Mouse (Mus musculus): ENCODE results near the gene Cyb561a3. TPM values are rescaled to one million over a fixed set of nuclear protein-coding genes. Genes with fewer than 3 reads are reported as not detected.
A peak's percentile ranks its signal among the peaks of the same experiment; 100 is the strongest.
"Not testable (repeated sequence)": the region's sequence is repeated elsewhere in the genome, so short reads cannot be mapped to it uniquely, and the experiment has no call there.

Gene Cyb561a3
- total RNA-seq (2014; rRNA removed) (21.4 and 24.9 TPM in 2 replicates), polyA plus RNA-seq (2015; fragmentation: Nextera tagmentation; extraction: Ambion mirVana) (18.9 and 22.0 TPM in 2 replicates)

DNA sequence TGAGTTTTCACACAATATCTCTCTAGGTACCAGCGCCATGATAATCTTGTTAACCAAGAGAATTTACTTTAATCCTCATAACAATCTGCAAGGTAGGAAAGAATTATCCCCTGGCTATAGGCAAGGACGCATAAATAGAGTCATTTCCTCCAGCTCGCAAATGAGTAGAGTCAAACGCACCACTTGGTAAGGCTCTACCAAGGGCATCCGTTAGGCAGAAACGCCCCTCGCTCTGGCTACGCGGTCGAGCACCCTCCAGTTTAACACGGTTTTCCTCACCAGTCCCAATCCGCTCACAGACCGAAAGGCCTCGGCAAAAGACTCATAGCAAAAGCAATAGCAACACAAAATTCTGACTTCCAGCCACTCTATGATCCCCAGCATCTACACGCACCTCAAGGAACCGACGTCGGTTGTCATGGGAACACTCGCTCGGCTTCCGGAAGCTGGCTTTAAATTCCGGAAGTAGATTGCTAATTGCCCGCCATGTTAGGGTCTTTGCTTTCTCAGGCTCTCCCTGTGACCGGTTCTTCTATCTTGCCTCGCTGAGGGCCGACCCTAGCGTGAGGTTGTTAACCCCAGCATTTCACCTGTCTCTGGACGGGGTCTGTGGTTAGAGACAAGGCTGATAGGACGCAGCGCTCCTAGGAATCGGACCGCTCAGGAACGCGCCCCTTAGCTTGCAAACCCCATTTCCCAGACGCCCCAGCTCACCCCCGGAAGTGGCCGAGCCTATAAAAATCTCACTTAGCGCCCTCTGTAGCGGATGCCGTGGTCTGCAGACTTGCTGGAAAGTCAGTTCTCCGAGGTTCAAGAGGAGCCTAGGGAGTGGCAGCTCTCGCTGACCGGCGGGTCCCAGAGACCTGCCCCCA is at the start of gene Cyb561a3, which contains the start of gene Tmem138:
Cyb561a3 (plus strand) TSS at position 483 of the 872 bp plus-strand sequence.
Tmem138 (minus strand) TSS at position 673 of the 872 bp plus-strand sequence.
- no peaks in the 10 kb centered on the region for H3K9me3 ChIP-seq (ENCODE audit: low read length)
- H3K9ac ChIP-seq: peak within 1 kb of the TSS; percentile 70
- ATAC-seq: peak; percentile 96
- H3K4me3 ChIP-seq (ENCODE audit: low read depth, low read length): peak within 1 kb of the TSS; percentile 61
- H3K27ac ChIP-seq (ENCODE audit: low read depth, low read length): peak within 1 kb of the TSS; percentile 96
- peaks cover 29% of the 10 kb centered on the region for H3K36me3 ChIP-seq (ENCODE audit: insufficient read depth)
- TF ChIP-seq CTCF (IDR thresholded peaks at IDR 0.05; ENCODE audit: low read depth): peak; percentile 78
- H3K4me1 ChIP-seq (ENCODE audit: insufficient read depth): peaks cover 21% of the 10 kb centered on the region
- H3K27me3 ChIP-seq (ENCODE audit: insufficient read depth, low read length): no peaks in the 10 kb centered on the region
- H3K4me2 ChIP-seq (ENCODE audit: low read depth): peak within 1 kb of the TSS; percentile 79
- DNase-seq: peak; percentile 97
- WGBS: under 1% methylated on average over 44 of the region's 44 CpGs

- H3K9ac ChIP-seq: no peak overlapping the region
Observed at GRCm38 (mm10) chr19:10530082-10530481, 46.9 kb upstream of the Cyb561a3 start.

DNA sequence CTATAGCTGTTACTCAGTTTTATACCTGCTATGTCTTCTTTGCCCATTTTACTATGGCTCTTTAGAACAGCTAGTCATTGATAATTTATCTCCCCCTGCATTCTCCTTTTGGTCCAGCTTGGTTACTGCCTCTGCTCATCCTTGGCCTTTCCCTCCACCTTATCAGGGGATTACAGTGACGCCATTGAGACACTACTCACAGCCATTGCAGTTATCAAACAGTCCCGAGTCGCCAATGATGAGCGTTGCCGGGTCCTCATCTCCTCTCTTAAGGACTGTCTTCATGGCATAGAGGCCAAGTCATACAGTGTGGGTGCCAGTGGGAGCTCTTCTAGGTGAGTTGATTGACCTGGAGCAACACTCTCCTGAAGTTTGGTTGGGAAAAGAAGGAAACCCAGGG is 37.5 kb upstream of the Cyb561a3 start:
- TF ChIP-seq CTCF (IDR thresholded peaks at IDR 0.05; ENCODE audit: low read depth): no peak
- ATAC-seq: no peak
- H3K36me3 ChIP-seq (ENCODE audit: insufficient read depth): peaks cover 65% of the 10 kb centered on the region

More at GRCm38 (mm10) chr19:10530082-10530481, 46.9 kb upstream of the Cyb561a3 start:
- no peak overlapping the region for H3K4me3 ChIP-seq (ENCODE audit: low read depth, low read length)
- H3K4me1 ChIP-seq (ENCODE audit: insufficient read depth): peaks cover 5% of the 10 kb centered on the region
- no peak overlapping the region for H3K27ac ChIP-seq (ENCODE audit: low read depth, low read length)
- H3K27me3 ChIP-seq (ENCODE audit: insufficient read depth, low read length): no peaks in the 10 kb centered on the region
- no peak for DNase-seq
- no peak overlapping the region for H3K4me2 ChIP-seq (ENCODE audit: low read depth)
- no peak for ATAC-seq
- WGBS: 97% methylated on average over 1 of the region's 1 CpGs
- H3K36me3 ChIP-seq (ENCODE audit: insufficient read depth): peaks cover 41% of the 10 kb centered on the region
- TF ChIP-seq CTCF (IDR thresholded peaks at IDR 0.05; ENCODE audit: low read depth): peak; percentile 38; the same call in 1 of the 2 replicates
- no peaks in the 10 kb centered on the region for H3K9me3 ChIP-seq (ENCODE audit: low read length)

GRCm38 (mm10) chr19:10555624-10556510 is 21.1 kb upstream of the Cyb561a3 start, which contains the start of gene Tmem216:
Gene Tmem216 (minus strand): TSS chr19:10556238.
- Histone ChIP-seq H3K4me3 (ENCODE audit: low read depth, low read length) (peak within 1 kb of the TSS; percentile 64), H3K9ac (peak within 1 kb of the TSS; percentile 75), H3K4me2 (ENCODE audit: low read depth) (peak within 1 kb of the TSS; percentile 73), H3K36me3 (ENCODE audit: insufficient read depth) (peaks cover 23% of the 10 kb centered on the region), H3K9me3 (ENCODE audit: low read length) (no peaks in the 10 kb centered on the region), H3K27me3 (ENCODE audit: insufficient read depth, low read length) (no peaks in the 10 kb centered on the region), H3K4me1 (ENCODE audit: insufficient read depth) (peaks cover 8% of the 10 kb centered on the region), H3K27ac (ENCODE audit: low read depth, low read length) (peak within 1 kb of the TSS; percentile 89)
- WGBS: under 1% methylated on average over 40 of the region's 43 CpGs
- peak; percentile 28 for TF ChIP-seq CTCF (IDR thresholded peaks at IDR 0.05; ENCODE audit: low read depth)
- ATAC-seq: peak; percentile 100
- DNase-seq: peak; percentile 89

More for the DNA sequence above, 37.5 kb upstream of the Cyb561a3 start:
- DNase-seq: no peak
- Histone ChIP-seq H3K4me2 (ENCODE audit: low read depth) (no peak overlapping the region), H3K4me3 (ENCODE audit: low read depth, low read length) (no peak overlapping the region), H3K27me3 (ENCODE audit: insufficient read depth, low read length) (no peaks in the 10 kb centered on the region), H3K4me1 (ENCODE audit: insufficient read depth) (no peaks in the 10 kb centered on the region), H3K9ac (no peak overlapping the region), H3K9me3 (ENCODE audit: low read length) (no peaks in the 10 kb centered on the region), H3K27ac (ENCODE audit: low read depth, low read length) (no peak overlapping the region)
- WGBS: 94% methylated on average over 5 of the region's 5 CpGs

DNA sequence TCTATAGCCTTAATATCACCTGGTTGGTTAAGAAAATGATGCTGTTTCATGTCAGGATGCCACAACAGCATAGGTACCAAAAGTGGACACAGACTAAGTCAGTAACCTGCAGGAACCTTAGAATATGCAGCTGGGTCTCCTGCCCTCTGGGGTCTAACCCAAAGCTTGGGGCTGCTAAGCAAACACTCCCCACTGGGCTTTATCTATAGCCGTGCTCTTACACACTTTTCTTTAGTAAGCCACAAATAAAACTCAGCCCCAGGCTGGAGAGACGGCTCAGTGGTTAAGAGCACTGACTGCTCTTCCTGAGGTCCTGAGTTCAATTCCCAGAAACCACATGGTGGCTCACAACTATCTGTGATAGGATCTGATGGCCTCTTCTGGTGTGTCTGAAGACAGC is 20.0 kb upstream of the Cyb561a3 start:
- H3K27me3 ChIP-seq (ENCODE audit: insufficient read depth, low read length): no peaks in the 10 kb centered on the region
- DNase-seq (no peak), ATAC-seq (no peak)
- H3K9me3 ChIP-seq (ENCODE audit: low read length): no peaks in the 10 kb centered on the region
- no peak overlapping the region for H3K4me2 ChIP-seq (ENCODE audit: low read depth)
- H3K36me3 ChIP-seq (ENCODE audit: insufficient read depth): peaks cover 12% of the 10 kb centered on the region
- no peak overlapping the region for H3K9ac ChIP-seq
- peaks cover 8% of the 10 kb centered on the region for H3K4me1 ChIP-seq (ENCODE audit: insufficient read depth)
- no peak for TF ChIP-seq CTCF (IDR thresholded peaks at IDR 0.05; ENCODE audit: low read depth)
- H3K27ac ChIP-seq (ENCODE audit: low read depth, low read length): no peak overlapping the region
- no peak overlapping the region for H3K4me3 ChIP-seq (ENCODE audit: low read depth, low read length)
- 65% methylated on average over 2 of the region's 2 CpGs for WGBS

DNA sequence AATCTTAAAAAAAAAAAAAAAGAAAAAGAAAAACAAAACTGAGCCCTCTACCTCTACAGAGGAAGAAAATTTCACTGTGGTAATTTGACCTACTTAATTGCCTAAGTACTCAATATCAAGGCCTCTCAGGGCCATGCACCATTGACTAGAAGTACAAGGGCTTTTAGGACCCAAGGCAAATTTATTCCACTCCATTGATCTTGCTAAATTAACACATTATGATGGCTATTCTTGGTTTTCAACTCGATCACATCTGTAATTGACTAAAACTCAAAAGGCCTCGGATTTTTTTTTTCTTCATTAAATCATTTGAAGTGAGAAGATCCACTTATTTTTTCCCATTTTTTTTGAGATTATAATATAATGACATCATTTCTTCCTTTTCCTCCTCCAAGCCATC is 19.5 kb upstream of the Cyb561a3 start:
- no peak overlapping the region for H3K4me3 ChIP-seq (ENCODE audit: low read depth, low read length)
- 62% methylated on average over 2 of the region's 2 CpGs for WGBS
- no peaks in the 10 kb centered on the region for H3K9me3 ChIP-seq (ENCODE audit: low read length)
- no peak for TF ChIP-seq CTCF (IDR thresholded peaks at IDR 0.05; ENCODE audit: low read depth)
- H3K4me1 ChIP-seq (ENCODE audit: insufficient read depth): peaks cover 8% of the 10 kb centered on the region
- DNase-seq (no peak), ATAC-seq (no peak)
- peaks cover 8% of the 10 kb centered on the region; the same call in 1 of the 2 replicates for H3K36me3 ChIP-seq (ENCODE audit: insufficient read depth)
- no peak overlapping the region for H3K4me2 ChIP-seq (ENCODE audit: low read depth)
- H3K27me3 ChIP-seq (ENCODE audit: insufficient read depth, low read length): no peaks in the 10 kb centered on the region
- H3K9ac ChIP-seq: no peak overlapping the region
- no peak overlapping the region for H3K27ac ChIP-seq (ENCODE audit: low read depth, low read length)

GRCm38 (mm10) chr19:10557837-10558375 is 19.1 kb upstream of the Cyb561a3 start:
- H3K9me3 ChIP-seq (ENCODE audit: low read length); ATAC-seq; H3K4me1 ChIP-seq (ENCODE audit: insufficient read depth); H3K27ac ChIP-seq (ENCODE audit: low read depth, low read length); H3K36me3 ChIP-seq (ENCODE audit: insufficient read depth); H3K4me2 ChIP-seq (ENCODE audit: low read depth); DNase-seq; H3K9ac ChIP-seq; H3K4me3 ChIP-seq (ENCODE audit: low read depth, low read length); H3K27me3 ChIP-seq (ENCODE audit: insufficient read depth, low read length): not testable (repeated sequence)
- WGBS: 73% methylated on average over 4 of the region's 4 CpGs

All from forebrain, postnatal 0 days (tissue).